Mouse (Mus musculus) liver, embryonic 16.5 days (tissue): ENCODE measurements around the gene Slc19a1. TPM values are rescaled to one million over a fixed set of nuclear protein-coding genes. Genes with fewer than 3 reads are reported as not detected.
A peak's percentile ranks its signal among the peaks of the same experiment; 100 is the strongest.

ENCODE experiments used
- ATAC-seq: fragments of 200-750 bp; cut with Nextera tagmentation; 2 replicates; pipeline ENCODE4 v1.8.0; 2017; ENCODE audit warnings: low read depth, mild to moderate bottlenecking, moderate number of reproducible peaks, moderate library complexity
- H3K27ac ChIP-seq: fragments of 300-500 bp; sonication (generic); 2 replicates; pipeline ENCODE4 v1.5.1; 2014; ENCODE audit warnings: mild to moderate bottlenecking, low read length
- H3K27me3 ChIP-seq: fragments of 300-500 bp; sonication (generic); 2 replicates; pipeline ENCODE4 v1.6.1; 2014; ENCODE audit warnings: low read depth, low read length, mixed read lengths; ENCODE audit not compliant: control insufficient read depth, insufficient read depth
- H3K36me3 ChIP-seq: fragments of 300-500 bp; sonication (generic); 2 replicates; pipeline ENCODE4 v1.6.1; 2014; ENCODE audit warnings: mild to moderate bottlenecking; ENCODE audit not compliant: control insufficient read depth, insufficient read depth
- H3K4me1 ChIP-seq: fragments of 300-500 bp; sonication (generic); 2 replicates; pipeline ENCODE4 v1.6.1; 2014; ENCODE audit warnings: low read depth, low read length, mixed read lengths; ENCODE audit not compliant: control insufficient read depth
- H3K4me2 ChIP-seq: fragments of 300-500 bp; sonication (generic); 2 replicates; pipeline ENCODE4 v1.6.1; 2014; ENCODE audit warnings: low read depth, low read length, mixed read lengths
- H3K4me3 ChIP-seq: fragments of 300-500 bp; sonication (generic); 2 replicates; pipeline ENCODE4 v1.5.1; 2014; ENCODE audit warnings: low read depth, mild to moderate bottlenecking, low read length
- H3K9ac ChIP-seq: fragments of 300-500 bp; sonication (generic); 2 replicates; pipeline ENCODE4 v1.6.1; 2014; ENCODE audit warnings: low read depth, low read length
- H3K9me3 ChIP-seq: fragments of 300-500 bp; sonication (generic); replicated peaks from 2 replicates; pipeline ENCODE4 v1.6.1; 2016; ENCODE audit warnings: low read length; ENCODE audit not compliant: control insufficient read depth
- WGBS: fragments of 180-500 bp; shearing (Covaris S2); extraction: QIAGEN DNeasy Blood & Tissue Kit; methylation state at CpG from one replicate; pipeline ENCODE4 v1.1.7; 2014; ENCODE audit not compliant: insufficient replicate concordance; 5-methylcytosine and 5-hydroxymethylcytosine counted together
- polyA plus RNA-seq: library from polyadenylated mRNA; unstranded; fragments of >200 nt; fragmentation: Nextera tagmentation; extraction: Ambion mirVana; gene quantifications from 2 replicates; pipeline ENCODE4 v1.2.1, GENCODE M21; 2015

Gene Slc19a1
- polyA plus RNA-seq, 1 experiment from 2014 or later = 12.6 TPM

- WGBS = 80% methylated on average over 3 of the region's 3 CpGs
- Histone ChIP-seq H3K4me2 (no peak overlapping the region), H3K4me3 (no peak overlapping the region), H3K4me1 (peaks cover 2% of the 10 kb centered on the region; the same call in 1 of the 2 replicates), H3K27me3 (no peaks in the 10 kb centered on the region), H3K9ac (no peak overlapping the region), H3K27ac (0 out of 2 replicates have a peak overlapping the region, but pooled peaks have one; percentile 43), H3K36me3 (peaks cover 5% of the 10 kb centered on the region; the same call in 1 of the 2 replicates), H3K9me3 (no peaks in the 10 kb centered on the region)
- no peak for ATAC-seq
Measured at GRCm38 (mm10) chr10:77095666-77096065, 63.6 kb downstream of the Slc19a1 start.

- ATAC-seq = 0 out of 2 replicates have a peak, but pooled peaks have one; percentile 47
- Histone ChIP-seq H3K9ac (no peak overlapping the region), H3K4me3 (no peak overlapping the region), H3K27me3 (no peaks in the 10 kb centered on the region), H3K4me1 (no peaks in the 10 kb centered on the region; the same call in 1 of the 2 replicates), H3K36me3 (peaks cover 5% of the 10 kb centered on the region; the same call in 1 of the 2 replicates), H3K4me2 (no peak overlapping the region), H3K27ac (no peak overlapping the region), H3K9me3 (no peaks in the 10 kb centered on the region)
- 60% methylated on average over 12 of the region's 12 CpGs for WGBS
Measured at GRCm38 (mm10) chr10:77097006-77097889, 65.2 kb downstream of the Slc19a1 start.

- Histone ChIP-seq H3K27me3 (no peaks in the 10 kb centered on the region), H3K27ac (no peak overlapping the region), H3K9ac (no peak overlapping the region), H3K4me2 (no peak overlapping the region), H3K4me1 (no peaks in the 10 kb centered on the region; the same call in 1 of the 2 replicates), H3K4me3 (no peak overlapping the region), H3K9me3 (no peaks in the 10 kb centered on the region), H3K36me3 (peaks cover 1% of the 10 kb centered on the region; the same call in 1 of the 2 replicates)
- WGBS = 63% methylated on average over 4 of the region's 4 CpGs
- no peak for ATAC-seq
Measured at GRCm38 (mm10) chr10:77097890-77098200, 65.8 kb downstream of the Slc19a1 start.

GRCm38 (mm10) chr10:77098619-77099018 is 66.6 kb downstream of the Slc19a1 start:
- no peak overlapping the region for H3K4me3 ChIP-seq
- H3K27me3 ChIP-seq = no peaks in the 10 kb centered on the region
- H3K27ac ChIP-seq = no peak overlapping the region
- H3K4me2 ChIP-seq = no peak overlapping the region
- H3K4me1 ChIP-seq = no peaks in the 10 kb centered on the region; the same call in 1 of the 2 replicates
- 46% methylated on average over 2 of the region's 2 CpGs for WGBS
- no peak overlapping the region for H3K9ac ChIP-seq
- H3K36me3 ChIP-seq = no peaks in the 10 kb centered on the region
- no peaks in the 10 kb centered on the region for H3K9me3 ChIP-seq
- no peak for ATAC-seq

- no peaks in the 10 kb centered on the region for H3K9me3 ChIP-seq
- no peaks in the 10 kb centered on the region for H3K36me3 ChIP-seq
- no peak overlapping the region for H3K4me3 ChIP-seq
- no peak overlapping the region for H3K9ac ChIP-seq
- H3K27me3 ChIP-seq = no peaks in the 10 kb centered on the region
- no peak overlapping the region for H3K4me2 ChIP-seq
- no peak overlapping the region for H3K27ac ChIP-seq
- H3K4me1 ChIP-seq = no peaks in the 10 kb centered on the region; the same call in 1 of the 2 replicates
- 51% methylated on average over 4 of the region's 4 CpGs for WGBS
- no peak for ATAC-seq
Measured at GRCm38 (mm10) chr10:77099777-77100176, 67.7 kb downstream of the Slc19a1 start.

- Histone ChIP-seq H3K9me3 (no peaks in the 10 kb centered on the region), H3K27me3 (no peaks in the 10 kb centered on the region), H3K27ac (no peak overlapping the region), H3K4me1 (no peaks in the 10 kb centered on the region), H3K9ac (no peak overlapping the region), H3K36me3 (no peaks in the 10 kb centered on the region), H3K4me2 (no peak overlapping the region), H3K4me3 (no peak overlapping the region)
- 10% methylated on average over 8 of the region's 8 CpGs for WGBS
- peak; percentile 80 for ATAC-seq
Measured at GRCm38 (mm10) chr10:77103689-77104088, 71.6 kb downstream of the Slc19a1 start.

- Histone ChIP-seq H3K4me1 (no peaks in the 10 kb centered on the region; the same call in 1 of the 2 replicates), H3K4me2 (no peak overlapping the region), H3K27ac (0 out of 2 replicates have a peak overlapping the region, but pooled peaks have one; percentile 1), H3K9me3 (no peaks in the 10 kb centered on the region), H3K36me3 (no peaks in the 10 kb centered on the region), H3K4me3 (no peak overlapping the region), H3K9ac (no peak overlapping the region), H3K27me3 (no peaks in the 10 kb centered on the region)
- no peak for ATAC-seq
Measured at GRCm38 (mm10) chr10:77104327-77104726, 72.3 kb downstream of the Slc19a1 start.

GRCm38 (mm10) chr10:77108106-77108505 is 76.1 kb downstream of the Slc19a1 start:
- Histone ChIP-seq H3K9ac (no peak overlapping the region), H3K4me3 (no peak overlapping the region), H3K9me3 (no peaks in the 10 kb centered on the region), H3K27ac (no peak overlapping the region), H3K36me3 (no peaks in the 10 kb centered on the region), H3K4me2 (no peak overlapping the region), H3K27me3 (no peaks in the 10 kb centered on the region), H3K4me1 (no peaks in the 10 kb centered on the region; the same call in 1 of the 2 replicates)
- 40% methylated on average over 4 of the region's 4 CpGs for WGBS
- no peak for ATAC-seq

- Histone ChIP-seq H3K4me1 (no peaks in the 10 kb centered on the region; the same call in 1 of the 2 replicates), H3K27me3 (no peaks in the 10 kb centered on the region), H3K9me3 (no peaks in the 10 kb centered on the region), H3K9ac (no peak overlapping the region), H3K4me3 (0 out of 2 replicates have a peak overlapping the region, but pooled peaks have one; percentile 2), H3K36me3 (no peaks in the 10 kb centered on the region), H3K27ac (peak overlapping the region; percentile 29; the same call in 1 of the 2 replicates), H3K4me2 (peak overlapping the region; percentile 60)
- ATAC-seq = peak; percentile 13; the same call in 1 of the 2 replicates
- 66% methylated on average over 9 of the region's 9 CpGs for WGBS
Measured at GRCm38 (mm10) chr10:77110010-77110409, 78.0 kb downstream of the Slc19a1 start.
